Mouse (Mus musculus) urinary bladder, adult 18-20 months (tissue): ENCODE results near the gene Hoxd13.

Experiments
- DNase-seq, 2 experiments: peaks; one replicate each; pipeline ENCODE4 v3.0.0; 2022; ENCODE audit warnings: low spot score in 2 of 2, mixed read lengths in 2 of 2

Hoxd13 gene

GRCm38 (mm10) chr2:74667842-74668357 lies at the start of gene Hoxd13:
TSS of gene Hoxd13 (plus strand) at chr2:74668310.
- no peak for DNase-seq

- no peak for DNase-seq
Measured at GRCm38 (mm10) chr2:74619676-74620246, 48.3 kb upstream of the Hoxd13 start.

GRCm38 (mm10) chr2:74620368-74620767 lies 47.7 kb upstream of the Hoxd13 start:
- no peak for DNase-seq

- no peak for DNase-seq
Measured at GRCm38 (mm10) chr2:74635412-74635811, 32.7 kb upstream of the Hoxd13 start.

GRCm38 (mm10) chr2:74642431-74642830 lies 25.7 kb upstream of the Hoxd13 start:
- DNase-seq: no peak

- DNase-seq: no peak
Measured at GRCm38 (mm10) chr2:74645631-74646030, 22.5 kb upstream of the Hoxd13 start.

GRCm38 (mm10) chr2:74647082-74647864 lies 20.8 kb upstream of the Hoxd13 start:
- no peak for DNase-seq

GRCm38 (mm10) chr2:74652996-74653340 lies 15.1 kb upstream of the Hoxd13 start:
- no peak for DNase-seq

GRCm38 (mm10) chr2:74653781-74654535 lies 14.2 kb upstream of the Hoxd13 start:
- no peak for DNase-seq

GRCm38 (mm10) chr2:74654743-74655419 lies 13.2 kb upstream of the Hoxd13 start:
- DNase-seq: no peak

GRCm38 (mm10) chr2:74655420-74655781 lies 12.7 kb upstream of the Hoxd13 start:
- no peak for DNase-seq

- no peak for DNase-seq
Measured at GRCm38 (mm10) chr2:74655821-74656631, 12.1 kb upstream of the Hoxd13 start.

- DNase-seq: no peak
Measured at GRCm38 (mm10) chr2:74656632-74657021, 11.5 kb upstream of the Hoxd13 start.

GRCm38 (mm10) chr2:74657251-74658023 lies 10.7 kb upstream of the Hoxd13 start:
- DNase-seq: no peak

GRCm38 (mm10) chr2:74658024-74658666 lies 10.0 kb upstream of the Hoxd13 start:
- DNase-seq: no peak

GRCm38 (mm10) chr2:74658667-74659371 lies 9.3 kb upstream of the Hoxd13 start:
- DNase-seq: no peak

- DNase-seq: no peak
Measured at GRCm38 (mm10) chr2:74659507-74660005, 8.6 kb upstream of the Hoxd13 start, which contains the start of gene Evx2. TSS of gene Evx2 (minus strand) at chr2:74659557.

GRCm38 (mm10) chr2:74660421-74661375 lies 7.4 kb upstream of the Hoxd13 start:
- DNase-seq: no peak
